Mouse (Mus musculus) midbrain, embryonic 16.5 days (tissue): Measurements from ENCODE around the gene Dffb. TPM values are rescaled to one million over a fixed set of nuclear protein-coding genes. Genes with fewer than 3 reads are reported as not detected.

ENCODE experiments used
- ATAC-seq: fragments of 200-750 bp; cut with Nextera tagmentation; 2 replicates; pipeline ENCODE4 v1.8.0; 2017; ENCODE audit warnings: moderate TSS enrichment
- H3K27ac ChIP-seq: fragments of 300-500 bp; sonication (generic); 2 replicates; pipeline ENCODE4 v1.5.1; 2014; ENCODE audit warnings: mild to moderate bottlenecking, low read length, mixed read lengths
- H3K27me3 ChIP-seq: fragments of 300-500 bp; sonication (generic); 2 replicates; pipeline ENCODE4 v1.6.1; 2014; ENCODE audit warnings: low read depth, low read length, mixed read lengths; ENCODE audit not compliant: control insufficient read depth, insufficient read depth
- H3K36me3 ChIP-seq: fragments of 300-500 bp; sonication (generic); 2 replicates; pipeline ENCODE4 v1.6.1; 2014; ENCODE audit warnings: mild to moderate bottlenecking, low read length, moderate library complexity, mixed read lengths; ENCODE audit not compliant: control insufficient read depth, insufficient read depth
- H3K4me1 ChIP-seq: fragments of 300-500 bp; sonication (generic); 2 replicates; pipeline ENCODE4 v1.6.1; 2014; ENCODE audit warnings: mild to moderate bottlenecking, low read length, mixed read lengths; ENCODE audit not compliant: control insufficient read depth, insufficient read depth
- H3K4me2 ChIP-seq: fragments of 300-500 bp; sonication (generic); 2 replicates; pipeline ENCODE4 v1.6.1; 2014; ENCODE audit warnings: mild to moderate bottlenecking, low read length, mixed read lengths
- H3K4me3 ChIP-seq: fragments of 300-500 bp; sonication (generic); 2 replicates; pipeline ENCODE4 v1.5.1; 2014; ENCODE audit warnings: low read depth, mild to moderate bottlenecking, low read length, moderate library complexity, mixed read lengths
- H3K9ac ChIP-seq: fragments of 300-500 bp; sonication (generic); 2 replicates; pipeline ENCODE4 v1.6.1; 2014; ENCODE audit warnings: low read depth, low read length, mixed read lengths
- H3K9me3 ChIP-seq: fragments of 300-500 bp; sonication (generic); replicated peaks from 2 replicates; pipeline ENCODE4 v1.6.1; 2014; ENCODE audit warnings: mild to moderate bottlenecking, low read length, mixed read lengths; ENCODE audit not compliant: control insufficient read depth, poor library complexity, severe bottlenecking
- WGBS: fragments of 180-500 bp; shearing (Covaris S2); extraction: QIAGEN DNeasy Blood & Tissue Kit; methylation state at CpG from one replicate; pipeline ENCODE4 v1.1.7; 2014; 5-methylcytosine and 5-hydroxymethylcytosine counted together
- polyA plus RNA-seq: library from polyadenylated mRNA; unstranded; fragments of >200 nt; fragmentation: Nextera tagmentation; extraction: Ambion mirVana; gene quantifications from 2 replicates; pipeline ENCODE4 v1.2.1, GENCODE M21; 2015

The Dffb gene
- polyA plus RNA-seq, 1 experiment from 2014 or later = 11.5 TPM

GRCm38 (mm10) chr4:153975768-153976167 is 842 bp upstream of the Dffb start:
- peaks cover 27% of the 10 kb centered on the region for H3K4me1 ChIP-seq

GRCm38 (mm10) chr4:153975292-153975662 is 351 bp upstream of the Dffb start:
- Histone ChIP-seq H3K9ac (peak overlapping the region; percentile 92), H3K27ac (peak overlapping the region; percentile 79), H3K9me3 (no peaks in the 10 kb centered on the region), H3K4me3 (peak overlapping the region; percentile 98), H3K36me3 (peaks cover 7% of the 10 kb centered on the region), H3K4me2 (peak overlapping the region; percentile 88), H3K27me3 (no peaks in the 10 kb centered on the region), H3K4me1 (peaks cover 27% of the 10 kb centered on the region)
- peak; percentile 69 for ATAC-seq
- under 1% methylated on average over 18 of the region's 33 CpGs for WGBS

More at GRCm38 (mm10) chr4:153975768-153976167, 842 bp upstream of the Dffb start:
- Histone ChIP-seq H3K36me3 (peaks cover 7% of the 10 kb centered on the region), H3K9ac (peak overlapping the region; percentile 92), H3K9me3 (no peaks in the 10 kb centered on the region), H3K27me3 (no peaks in the 10 kb centered on the region), H3K27ac (no peak overlapping the region), H3K4me2 (peak overlapping the region; percentile 88), H3K4me3 (peak overlapping the region; percentile 98)
- 38% methylated on average over 6 of the region's 6 CpGs for WGBS
- ATAC-seq = no peak

- peaks cover 2% of the 10 kb centered on the region; the same call in 1 of the 2 replicates for H3K4me1 ChIP-seq
- no peak overlapping the region for H3K4me3 ChIP-seq
- H3K27me3 ChIP-seq = no peaks in the 10 kb centered on the region
- no peaks in the 10 kb centered on the region for H3K9me3 ChIP-seq
- no peak for ATAC-seq
- no peak overlapping the region for H3K27ac ChIP-seq
- H3K9ac ChIP-seq = no peak overlapping the region
- 89% methylated on average over 2 of the region's 2 CpGs for WGBS
- peaks cover 16% of the 10 kb centered on the region for H3K36me3 ChIP-seq
- no peak overlapping the region for H3K4me2 ChIP-seq
These were observed 6.9 kb downstream of the Dffb start for GRCm38 (mm10) chr4:153968063-153968462.

- no peaks in the 10 kb centered on the region for H3K4me1 ChIP-seq
- WGBS = 77% methylated on average over 2 of the region's 2 CpGs
- H3K4me3 ChIP-seq = no peak overlapping the region
- no peak overlapping the region for H3K9ac ChIP-seq
- H3K9me3 ChIP-seq = no peaks in the 10 kb centered on the region
- H3K36me3 ChIP-seq = peaks cover 19% of the 10 kb centered on the region
- H3K27me3 ChIP-seq = no peaks in the 10 kb centered on the region
- no peak overlapping the region for H3K27ac ChIP-seq
- no peak for ATAC-seq
- H3K4me2 ChIP-seq = no peak overlapping the region
These were observed 7.4 kb downstream of the Dffb start for GRCm38 (mm10) chr4:153967556-153967955.

GRCm38 (mm10) chr4:153966651-153967050 is 8.3 kb downstream of the Dffb start:
- Histone ChIP-seq H3K27me3 (no peaks in the 10 kb centered on the region), H3K4me3 (no peak overlapping the region), H3K4me2 (no peak overlapping the region), H3K36me3 (peaks cover 27% of the 10 kb centered on the region), H3K9ac (no peak overlapping the region), H3K4me1 (no peaks in the 10 kb centered on the region), H3K9me3 (no peaks in the 10 kb centered on the region), H3K27ac (no peak overlapping the region)
- no peak for ATAC-seq
- 80% methylated on average over 5 of the region's 5 CpGs for WGBS

- Histone ChIP-seq H3K4me1 (peaks cover 11% of the 10 kb centered on the region), H3K9me3 (no peaks in the 10 kb centered on the region), H3K9ac (no peak overlapping the region), H3K4me3 (no peak overlapping the region), H3K36me3 (peaks cover 36% of the 10 kb centered on the region), H3K4me2 (no peak overlapping the region), H3K27ac (no peak overlapping the region), H3K27me3 (no peaks in the 10 kb centered on the region)
- 84% methylated on average over 7 of the region's 7 CpGs for WGBS
- ATAC-seq = no peak
These were observed 12.3 kb downstream of the Dffb start for GRCm38 (mm10) chr4:153962631-153963030.

- WGBS = under 1% methylated on average over 36 of the region's 37 CpGs
- peak; percentile 71 for ATAC-seq
- Histone ChIP-seq H3K4me1 (peaks cover 11% of the 10 kb centered on the region), H3K4me2 (peak overlapping the region; percentile 95), H3K27me3 (0 out of 2 replicates have a peak, but pooled peaks cover 2% of the 10 kb centered on the region), H3K4me3 (peak overlapping the region; percentile 82), H3K9me3 (no peaks in the 10 kb centered on the region), H3K9ac (peak overlapping the region; percentile 90), H3K27ac (peak overlapping the region; percentile 75), H3K36me3 (peaks cover 22% of the 10 kb centered on the region)
These were observed 17.3 kb downstream of the Dffb start for GRCm38 (mm10) chr4:153957444-153958250.

- H3K27me3 ChIP-seq = 0 out of 2 replicates have a peak, but pooled peaks cover 2% of the 10 kb centered on the region
- peak within 1 kb of the TSS; percentile 82 for H3K4me3 ChIP-seq
- H3K4me2 ChIP-seq = peak within 1 kb of the TSS; percentile 95
- peaks cover 13% of the 10 kb centered on the region for H3K36me3 ChIP-seq
- 2% methylated on average over 59 of the region's 67 CpGs for WGBS
- peak; percentile 95 for ATAC-seq
- peak within 1 kb of the TSS; percentile 90 for H3K9ac ChIP-seq
- no peaks in the 10 kb centered on the region for H3K9me3 ChIP-seq
- H3K27ac ChIP-seq = peak within 1 kb of the TSS; percentile 75
- peaks cover 11% of the 10 kb centered on the region for H3K4me1 ChIP-seq
These were observed 18.1 kb downstream of the Dffb start, which contains the start of gene A430005L14Rik for GRCm38 (mm10) chr4:153956569-153957405. TSS of gene A430005L14Rik (plus strand) at chr4:153957237.
